Mouse (Mus musculus) bone marrow macrophage, adult 2 months (primary cell): ENCODE results near the gene Efhb. TPM values are rescaled to one million over a fixed set of nuclear protein-coding genes. Genes with fewer than 3 reads are reported as not detected.

ENCODE experiments used
- H3K27ac ChIP-seq: 2 replicates; pipeline ENCODE4 v1.5.1; 2012; ENCODE audit warnings: low read depth, low read length; ENCODE audit not compliant: insufficient read depth
- H3K4me1 ChIP-seq: 2 replicates; pipeline ENCODE4 v1.6.1; 2012; ENCODE audit warnings: low read length; ENCODE audit not compliant: control insufficient read depth, insufficient read depth
- H3K4me3 ChIP-seq: 2 replicates; pipeline ENCODE4 v1.5.1; 2012; ENCODE audit warnings: mild to moderate bottlenecking, low read length, moderate library complexity; ENCODE audit not compliant: insufficient read depth
- CTCF ChIP-seq: IDR thresholded peaks from 2 replicates; pipeline ENCODE4 v1.5.1; 2012; ENCODE audit warnings: low read depth, mild to moderate bottlenecking, low read length, moderate library complexity
- POLR2A ChIP-seq: IDR thresholded peaks from 2 replicates; pipeline ENCODE4 v1.6.1; 2012; ENCODE audit warnings: mild to moderate bottlenecking, low read depth, low read length, borderline replicate concordance
- polyA plus RNA-seq: library from polyadenylated mRNA; stranded (reverse); fragments of >200 nt; gene quantifications from 2 replicates; pipeline ENCODE4 v1.2.4, GENCODE M21; 2012; ENCODE audit not compliant: missing spikeins, insufficient read depth, insufficient read length

The Efhb gene
- polyA plus RNA-seq, 1 experiment = not detected

DNA sequence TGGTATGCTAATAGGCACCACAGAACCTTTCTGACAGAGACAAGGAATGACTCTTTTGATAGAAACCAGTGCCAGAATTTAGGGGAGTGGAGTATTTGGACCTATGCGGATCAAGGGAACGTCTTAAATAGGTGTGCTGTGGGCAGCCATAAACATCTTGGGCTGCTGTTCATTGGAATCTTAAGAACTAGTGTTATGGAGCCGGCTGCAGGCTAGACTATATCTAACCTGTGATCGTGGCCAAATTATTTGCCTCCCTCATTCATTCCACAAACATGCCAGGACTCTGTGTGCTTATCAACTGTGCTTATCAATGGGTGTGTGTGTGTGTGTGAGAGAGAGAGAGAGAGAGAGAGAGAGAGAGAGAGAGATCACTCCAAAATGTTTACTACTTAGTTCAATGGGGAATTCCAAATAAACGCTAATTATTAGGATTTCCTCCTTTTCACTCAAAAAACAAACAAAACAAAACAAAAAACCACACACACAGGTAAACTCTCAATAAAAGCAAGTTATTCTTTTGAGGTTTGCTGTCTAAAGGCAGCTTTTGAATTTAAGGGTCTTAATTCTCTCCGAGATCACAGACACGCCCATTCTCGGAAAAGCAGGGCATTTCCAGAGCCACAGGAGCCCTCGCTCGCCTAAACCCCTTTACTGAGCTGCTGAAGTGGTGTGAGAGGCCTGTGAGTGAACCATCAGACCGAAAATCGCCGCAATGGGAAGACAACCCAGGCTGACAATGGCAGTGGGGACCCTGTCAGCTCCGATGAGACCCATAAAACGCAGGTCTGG is 15.1 kb upstream of the Efhb start:
- Histone ChIP-seq H3K4me1 (peaks cover 25% of the 10 kb centered on the region), H3K27ac (peak overlapping the region; percentile 85), H3K4me3 (peak overlapping the region; percentile 76)
- TF ChIP-seq POLR2A = no peak
- 0 out of 2 replicates have a peak, but pooled peaks have one; percentile 18 for TF ChIP-seq CTCF

DNA sequence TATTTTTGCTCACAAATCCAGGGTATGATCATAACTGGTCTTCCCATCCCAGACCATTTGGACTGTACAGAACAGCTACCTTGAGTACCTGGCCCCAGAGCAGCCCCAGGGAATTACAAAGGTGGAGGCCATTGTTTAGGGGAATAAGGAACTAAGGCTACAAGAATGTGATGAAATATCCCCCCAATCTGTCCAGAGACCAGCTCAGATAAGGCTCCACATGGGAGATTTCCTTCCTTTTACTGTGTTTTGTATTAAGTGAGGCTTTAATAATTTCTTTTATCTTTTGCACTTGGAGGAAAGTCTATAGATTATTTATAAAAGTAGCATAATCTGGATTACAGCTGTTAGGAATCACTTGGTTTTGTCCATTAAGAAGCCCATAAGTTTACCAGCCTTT is 5.6 kb upstream of the Efhb start:
- H3K4me3 ChIP-seq = no peak overlapping the region
- peak overlapping the region; percentile 65; the same call in 1 of the 2 replicates for H3K27ac ChIP-seq
- peaks cover 10% of the 10 kb centered on the region for H3K4me1 ChIP-seq
- no peak for TF ChIP-seq CTCF
- TF ChIP-seq POLR2A = no peak

DNA sequence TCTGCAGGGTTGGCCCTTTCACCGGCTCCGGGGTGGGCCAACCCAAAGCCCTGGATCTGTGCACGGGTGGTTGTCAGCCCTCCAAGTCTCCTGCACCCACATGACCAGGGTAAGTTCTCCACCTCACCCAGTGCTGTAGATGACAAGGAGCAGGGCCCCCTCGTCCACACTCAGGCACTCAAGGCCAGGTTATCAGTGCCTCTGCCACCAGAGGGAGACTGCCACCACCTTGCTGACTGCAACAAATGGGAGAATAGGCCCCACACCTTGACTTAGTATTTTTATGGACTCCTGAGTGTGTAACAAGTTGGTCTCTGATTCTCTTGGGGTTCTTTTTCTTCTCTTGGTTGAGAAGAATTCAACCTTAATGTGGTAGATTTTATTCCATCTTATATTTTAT is 2.4 kb upstream of the Efhb start:
- Histone ChIP-seq H3K4me1 (peaks cover 15% of the 10 kb centered on the region), H3K27ac (no peak overlapping the region), H3K4me3 (no peak overlapping the region)
- TF ChIP-seq POLR2A (no peak), CTCF (no peak; the same call in 1 of the 2 replicates)

DNA sequence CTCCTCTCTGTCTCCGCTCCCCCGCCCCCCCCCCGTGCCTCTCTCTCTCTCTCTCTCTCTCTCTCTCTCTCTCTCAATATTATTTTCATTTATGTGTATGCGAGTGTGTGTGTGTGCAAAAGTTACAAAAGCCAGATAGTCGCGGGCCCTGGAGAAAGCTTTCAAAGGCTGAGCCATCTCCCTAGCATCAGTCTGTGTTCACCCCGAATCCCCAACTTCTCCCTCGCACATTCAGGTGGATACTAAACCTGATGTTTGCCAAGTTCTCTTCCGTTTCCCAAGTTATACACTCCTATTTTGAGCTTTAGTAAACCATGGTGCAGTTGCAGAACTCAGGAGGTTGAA is 347 bp upstream of the Efhb start:
- TF ChIP-seq CTCF (no peak), POLR2A (no peak)
- H3K4me3 ChIP-seq = peak overlapping the region; percentile 57
- peaks cover 13% of the 10 kb centered on the region for H3K4me1 ChIP-seq
- H3K27ac ChIP-seq = no peak overlapping the region

DNA sequence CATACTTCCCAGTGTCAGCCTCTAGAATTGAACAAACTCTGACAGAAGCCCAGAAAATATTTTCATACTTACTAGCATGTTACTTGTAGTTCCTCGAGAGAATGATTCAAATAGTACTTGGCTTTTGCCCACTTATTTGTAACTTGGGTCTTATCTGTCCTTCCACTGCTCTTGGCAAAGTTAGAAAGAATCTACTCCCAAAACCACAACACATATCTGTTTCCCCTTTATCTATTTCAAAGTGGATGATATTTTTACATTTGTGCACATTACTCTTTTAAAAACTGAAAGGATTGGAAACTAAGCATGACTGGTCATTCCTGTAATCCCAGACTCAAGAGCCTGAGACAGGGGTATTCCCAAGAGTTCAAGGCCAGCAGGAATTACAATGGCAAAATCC is 6.4 kb downstream of the Efhb start:
- no peaks in the 10 kb centered on the region for H3K4me1 ChIP-seq
- no peak for TF ChIP-seq CTCF
- no peak for TF ChIP-seq POLR2A
- no peak overlapping the region for H3K27ac ChIP-seq
- no peak overlapping the region for H3K4me3 ChIP-seq

DNA sequence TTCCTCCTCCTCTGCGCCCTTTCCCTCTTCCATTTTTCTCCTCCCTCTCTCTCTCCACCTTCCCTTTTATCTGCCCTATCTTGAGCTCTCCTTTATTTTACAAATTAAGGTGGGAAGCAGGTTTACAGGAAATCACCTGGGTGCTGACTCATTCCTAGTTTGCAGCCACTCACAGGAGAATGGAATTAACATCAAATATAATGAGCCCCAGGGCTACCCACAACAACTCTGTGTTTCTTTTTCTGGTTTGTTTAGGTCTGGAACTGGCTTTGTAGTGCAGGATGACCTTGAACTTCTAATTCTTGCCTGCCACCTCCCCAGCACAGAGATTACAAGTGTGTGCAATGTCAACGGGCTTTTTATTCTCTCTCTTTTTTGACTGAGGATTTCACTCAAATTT is 7.0 kb downstream of the Efhb start:
- H3K4me1 ChIP-seq = no peaks in the 10 kb centered on the region
- TF ChIP-seq POLR2A (no peak), CTCF (no peak)
- no peak overlapping the region for H3K27ac ChIP-seq
- no peak overlapping the region for H3K4me3 ChIP-seq

DNA sequence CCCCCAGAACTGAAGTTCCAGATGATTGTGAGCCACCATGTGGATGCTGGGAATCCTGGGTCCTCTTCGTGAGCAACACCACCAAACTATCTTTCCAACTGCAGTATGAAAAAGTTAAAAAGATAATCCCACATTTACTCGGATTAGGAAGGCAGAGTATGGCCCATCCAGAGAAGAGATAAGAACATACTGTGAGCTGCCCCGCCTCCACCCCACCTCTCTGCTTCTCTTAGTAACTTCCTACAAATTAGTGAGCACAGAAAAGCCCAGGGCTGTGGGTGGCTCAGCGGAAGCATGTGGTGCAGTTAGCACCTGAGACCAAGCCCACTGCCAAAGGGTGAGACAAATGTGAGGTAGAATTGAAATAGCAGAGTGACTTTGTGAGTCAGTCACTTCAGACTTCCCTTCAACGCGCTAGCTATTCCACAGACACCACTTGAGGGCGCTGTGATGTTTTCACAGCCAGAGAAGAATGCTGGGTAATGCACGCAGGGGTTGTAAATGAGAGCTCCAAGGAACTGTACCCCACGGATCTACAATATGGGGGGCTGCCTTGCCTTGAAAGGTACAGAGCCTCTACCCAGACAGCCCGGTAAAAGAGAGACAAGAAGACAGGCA is 60.3 kb downstream of the Efhb start:
- H3K4me3 ChIP-seq = no peak overlapping the region

DNA sequence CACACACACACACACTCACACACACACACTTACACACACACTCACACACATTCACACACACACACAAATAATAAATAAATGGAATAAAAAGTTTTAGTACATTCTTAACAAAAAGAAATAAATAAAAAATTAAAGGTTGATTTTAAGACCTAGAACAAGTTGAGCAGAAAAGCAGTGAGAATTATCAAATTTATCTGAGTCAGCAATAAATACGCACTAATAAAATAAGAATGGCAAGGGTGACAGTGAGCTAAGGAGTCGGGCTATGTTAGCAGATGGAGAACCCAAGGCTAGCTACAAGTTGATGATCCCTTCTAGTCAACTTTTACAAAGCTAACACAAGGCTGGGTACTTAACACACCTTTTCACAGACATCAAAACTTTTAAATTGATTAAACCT is 69.9 kb downstream of the Efhb start:
- no peak for TF ChIP-seq CTCF
- no peak for TF ChIP-seq POLR2A
- no peaks in the 10 kb centered on the region for H3K4me1 ChIP-seq
- H3K27ac ChIP-seq = no peak overlapping the region
- no peak overlapping the region for H3K4me3 ChIP-seq

More for the DNA sequence above, 60.3 kb downstream of the Efhb start:
- Histone ChIP-seq H3K27ac (no peak overlapping the region), H3K4me1 (no peaks in the 10 kb centered on the region)
- no peak for TF ChIP-seq POLR2A
- TF ChIP-seq CTCF = peak; percentile 52; the same call in 1 of the 2 replicates

DNA sequence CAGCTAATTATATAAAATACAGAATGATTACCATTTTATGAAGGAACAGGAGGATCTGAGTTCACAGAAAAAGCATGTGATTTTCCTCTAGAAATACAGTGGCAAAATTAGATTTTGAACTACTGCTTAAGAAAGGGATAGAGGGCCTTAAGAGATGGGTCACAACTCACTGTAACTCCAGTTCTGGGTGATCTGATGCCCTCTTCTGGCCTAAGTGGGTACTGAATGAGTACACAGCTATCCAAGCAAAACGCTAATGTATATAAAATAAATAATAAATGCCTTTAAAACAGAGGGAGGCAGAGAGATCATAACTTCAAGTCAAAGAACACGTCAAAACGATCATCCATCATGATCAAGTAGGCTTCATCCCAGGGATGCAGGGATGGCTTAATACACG is 73.6 kb downstream of the Efhb start:
- no peaks in the 10 kb centered on the region for H3K4me1 ChIP-seq
- no peak overlapping the region for H3K4me3 ChIP-seq
- no peak overlapping the region for H3K27ac ChIP-seq
- no peak for TF ChIP-seq POLR2A
- no peak for TF ChIP-seq CTCF
